Comparison of ENCODE assay signal across 8 mouse cellular contexts in genomic region chr19:10983146-10983545, GRCm38 (mm10). TPM values are rescaled to one million over a fixed set of nuclear protein-coding genes. Genes with fewer than 3 reads are reported as not detected.
DNase-seq lines count a peak whose midpoint lies in the region; ATAC-seq and TF ChIP-seq lines count a peak whose summit lies in the region.

No protein-coding gene starts in this region.

- no peak overlapping the region for H3K4me2 ChIP-seq in hindbrain, embryonic 16.5 days (ENCODE audit: low read length)
- H3K4me2 ChIP-seq in hindbrain, embryonic 12.5 days (replicated peaks) = peak overlapping the region; percentile 31
- 0 out of 2 replicates have a peak overlapping the region, but pooled peaks have one; percentile 8 for H3K4me2 ChIP-seq in liver, embryonic 13.5 days

- peaks cover 12% of the 10 kb centered on the region; the same call in 1 of the 2 replicates for H3K4me1 ChIP-seq in hindbrain, embryonic 10.5 days (replicated peaks)
- H3K4me1 ChIP-seq in hindbrain, embryonic 16.5 days (ENCODE audit: control insufficient read depth, insufficient read depth, low read depth, low read length) = no peaks in the 10 kb centered on the region
- peaks cover 4 to 18% of the 10 kb centered on the region in 2 experiments for H3K4me1 ChIP-seq in ES-E14 (ENCODE audit: control insufficient read depth in 2 of 2, insufficient read depth in 2 of 2, low read length in 2 of 2, poor library complexity in 1 of 2)
- peaks cover 4% of the 10 kb centered on the region for H3K4me1 ChIP-seq in hindbrain, embryonic 12.5 days
- H3K4me1 ChIP-seq in liver, embryonic 13.5 days (replicated peaks) = peaks cover 4% of the 10 kb centered on the region; the same call in 1 of the 2 replicates

- H3K36me3 ChIP-seq in hindbrain, embryonic 10.5 days = no peaks in the 10 kb centered on the region
- no peaks in the 10 kb centered on the region for H3K36me3 ChIP-seq in hindbrain, embryonic 16.5 days (ENCODE audit: control insufficient read depth, insufficient read depth, low read length)
- H3K36me3 ChIP-seq in ES-E14 (ENCODE audit: control insufficient read depth, insufficient read depth, low read length, poor library complexity, severe bottlenecking) = no peaks in the 10 kb centered on the region
- no peaks in the 10 kb centered on the region for H3K36me3 ChIP-seq in hindbrain, embryonic 12.5 days
- H3K36me3 ChIP-seq in liver, embryonic 13.5 days = no peaks in the 10 kb centered on the region

- H3K27ac ChIP-seq in hindbrain, embryonic 10.5 days = no peak overlapping the region
- H3K27ac ChIP-seq in hindbrain, embryonic 16.5 days (ENCODE audit: low read depth, low read length) = no peak overlapping the region
- H3K27ac ChIP-seq in ES-E14 (ENCODE audit: insufficient read depth, low read depth, low read length, poor library complexity, severe bottlenecking) = no peak overlapping the region
- no peak overlapping the region for H3K27ac ChIP-seq in hindbrain, embryonic 12.5 days
- no peak overlapping the region for H3K27ac ChIP-seq in liver, embryonic 13.5 days

- no peaks in the 10 kb centered on the region for H3K9me3 ChIP-seq in hindbrain, embryonic 10.5 days
- no peaks in the 10 kb centered on the region for H3K9me3 ChIP-seq in hindbrain, embryonic 16.5 days (ENCODE audit: control insufficient read depth, low read length)
- H3K9me3 ChIP-seq in ES-E14 (ENCODE audit: control insufficient read depth, insufficient read depth, low read depth, low read length) = no peaks in the 10 kb centered on the region
- no peaks in the 10 kb centered on the region for H3K9me3 ChIP-seq in hindbrain, embryonic 12.5 days (replicated peaks)
- H3K9me3 ChIP-seq in liver, embryonic 13.5 days (replicated peaks) = no peaks in the 10 kb centered on the region

- in situ Hi-C loops in ES-E14 (cut with MboI; ENCODE audit: low sequenced_read_pairs in 2 of 2, unreplicated experiment in 2 of 2) = no loop called here

- WGBS in hindbrain, embryonic 10.5 days = 26% methylated on average over 14 of the region's 14 CpGs
- 30% methylated on average over 13 of the region's 14 CpGs for whole genome bisulfite sequencing in hindbrain, embryonic 16.5 days
- 23% methylated on average over 14 of the region's 14 CpGs for WGBS in hindbrain, embryonic 12.5 days
- 18% methylated on average over 14 of the region's 14 CpGs for WGBS in liver, embryonic 13.5 days (ENCODE audit: insufficient replicate concordance)

- peak overlapping the region; percentile 30 for H3K4me3 ChIP-seq in hindbrain, embryonic 10.5 days
- no peak overlapping the region for H3K4me3 ChIP-seq in hindbrain, embryonic 16.5 days (ENCODE audit: low read length)
- H3K4me3 ChIP-seq in ES-E14 (ENCODE audit: insufficient read depth in 1 of 2, low read depth in 1 of 2, low read length in 2 of 2, poor library complexity in 1 of 2, severe bottlenecking in 1 of 2) = peak overlapping the region in 1 of 2 experiments; percentile 52; a peak in 2 of 4 replicates
- H3K4me3 ChIP-seq in hindbrain, embryonic 12.5 days = no peak overlapping the region
- no peak overlapping the region for H3K4me3 ChIP-seq in liver, embryonic 13.5 days (replicated peaks)

- no peaks in the 10 kb centered on the region for H3K27me3 ChIP-seq in hindbrain, embryonic 10.5 days (ENCODE audit: insufficient read depth, poor library complexity, severe bottlenecking)
- H3K27me3 ChIP-seq in hindbrain, embryonic 16.5 days (replicated peaks; ENCODE audit: control insufficient read depth, insufficient read depth, low read length) = no peaks in the 10 kb centered on the region
- H3K27me3 ChIP-seq in hindbrain, embryonic 12.5 days = 0 out of 2 replicates have a peak, but pooled peaks cover 3% of the 10 kb centered on the region
- H3K27me3 ChIP-seq in liver, embryonic 13.5 days = no peaks in the 10 kb centered on the region

- peak; percentile 45 for DNase-seq in hindbrain, embryonic 10.5 days (ENCODE audit: low spot score)
- DNase-seq in ES-E14 (ENCODE audit: low read depth, low spot score) = peak; percentile 39
- DNase-seq in embryo, embryonic 10.5 days (ENCODE audit: low spot score) = peak; percentile 56
- no peak for DNase-seq in liver, embryonic 13.5 days
- peak; percentile 17 for DNase-seq in retina, postnatal 7 days (ENCODE audit: low read depth, low spot score)
- no peak for DNase-seq in left cerebral cortex, postnatal 36 days (ENCODE audit: low spot score in 2 of 2)

- no peak overlapping the region for H3K9ac ChIP-seq in hindbrain, embryonic 16.5 days (ENCODE audit: low read depth, low read length)
- no peak overlapping the region for H3K9ac ChIP-seq in ES-E14 (ENCODE audit: insufficient read depth, low read depth, low read length, poor library complexity, severe bottlenecking)
- no peak overlapping the region for H3K9ac ChIP-seq in hindbrain, embryonic 12.5 days
- no peak overlapping the region for H3K9ac ChIP-seq in liver, embryonic 13.5 days

- no peak for ATAC-seq in hindbrain, embryonic 16.5 days
- ATAC-seq in hindbrain, embryonic 12.5 days (ENCODE audit: low FRiP score) = no peak
- no peak for ATAC-seq in liver, embryonic 13.5 days (ENCODE audit: low read depth)

- intact Hi-C loops in left cerebral cortex, postnatal 36 days (cut with DNase I) = no loop called here

TF ChIP-seq in ES-E14, 5 proteins besides CTCF, POLR2A, EP300 and RAD21:
- TF ChIP-seq MAFK (IDR thresholded peaks at IDR 0.05; ENCODE audit: insufficient read depth, low read depth, low read length) (no peak), HCFC1 (IDR thresholded peaks at IDR 0.05; ENCODE audit: borderline replicate concordance, insufficient read depth, low read length) (no peak), CHD2 (IDR thresholded peaks at IDR 0.05; ENCODE audit: low read depth, low read length) (no peak), ZNF384 (IDR thresholded peaks at IDR 0.05; ENCODE audit: low read depth, low read length) (no peak), ZC3H11A (IDR thresholded peaks at IDR 0.05; ENCODE audit: borderline replicate concordance, low read depth, low read length) (no peak)

RNA-seq across cellular contexts. Expression of gene Ms4a10, which starts 8.7 kb away (rescaled TPM):
- polyA plus RNA-seq in hindbrain, embryonic 10.5 days (2016; fragmentation: Nextera tagmentation; extraction: Ambion mirVana) = not detected in 2 replicates
- polyA plus RNA-seq in hindbrain, embryonic 16.5 days (2015; fragmentation: Nextera tagmentation; extraction: Ambion mirVana) = not detected in 2 replicates
- 6.2 and 8.3 TPM in 2 replicates for total RNA-seq in ES-E14 (2012; rRNA removed)
- polyA plus RNA-seq in hindbrain, embryonic 12.5 days (2016; fragmentation: Nextera tagmentation; extraction: Ambion mirVana) = not detected in 2 replicates
- polyA plus RNA-seq in liver, embryonic 13.5 days (2015; fragmentation: Nextera tagmentation; extraction: Ambion mirVana) = not detected in 2 replicates
- total RNA-seq in left cerebral cortex, postnatal 36 days (2021) = not detected

RNA-seq across cellular contexts. Expression of gene Ms4a15, which starts 9.9 kb away (rescaled TPM):
- not detected in 2 replicates for polyA plus RNA-seq in hindbrain, embryonic 10.5 days (2016; fragmentation: Nextera tagmentation; extraction: Ambion mirVana)
- polyA plus RNA-seq in hindbrain, embryonic 16.5 days (2015; fragmentation: Nextera tagmentation; extraction: Ambion mirVana) = not detected in 2 replicates
- total RNA-seq in ES-E14 (2012; rRNA removed) = 0.32 TPM in 1 of 2 replicates, not detected in the other
- polyA plus RNA-seq in hindbrain, embryonic 12.5 days (2016; fragmentation: Nextera tagmentation; extraction: Ambion mirVana) = not detected in 2 replicates
- polyA plus RNA-seq in liver, embryonic 13.5 days (2015; fragmentation: Nextera tagmentation; extraction: Ambion mirVana) = not detected in 2 replicates
- total RNA-seq in left cerebral cortex, postnatal 36 days (2021) = under 1 TPM in 1 of 2 experiments, not detected in 1; 0.39 TPM

RNA-seq across cellular contexts. Expression of gene Ccdc86, which starts 34.1 kb away (rescaled TPM):
- polyA plus RNA-seq in hindbrain, embryonic 10.5 days (2016; fragmentation: Nextera tagmentation; extraction: Ambion mirVana) = 31.7 and 38.5 TPM in 2 replicates
- 12.9 and 14.8 TPM in 2 replicates for polyA plus RNA-seq in hindbrain, embryonic 16.5 days (2015; fragmentation: Nextera tagmentation; extraction: Ambion mirVana)
- total RNA-seq in ES-E14 (2012; rRNA removed) = 25.7 and 29.1 TPM in 2 replicates
- polyA plus RNA-seq in hindbrain, embryonic 12.5 days (2016; fragmentation: Nextera tagmentation; extraction: Ambion mirVana) = 21.5 and 21.7 TPM in 2 replicates
- 23.4 and 25.3 TPM in 2 replicates for polyA plus RNA-seq in liver, embryonic 13.5 days (2015; fragmentation: Nextera tagmentation; extraction: Ambion mirVana)
- 1 to 10 TPM; 8.2 to 9.1 TPM for total RNA-seq in left cerebral cortex, postnatal 36 days (2021)

RNA-seq across cellular contexts. Expression of gene Ms4a18, which starts 34.7 kb away (rescaled TPM):
- polyA plus RNA-seq in hindbrain, embryonic 10.5 days (2016; fragmentation: Nextera tagmentation; extraction: Ambion mirVana) = not detected in 2 replicates
- not detected in 2 replicates for polyA plus RNA-seq in hindbrain, embryonic 16.5 days (2015; fragmentation: Nextera tagmentation; extraction: Ambion mirVana)
- not detected in 2 replicates for total RNA-seq in ES-E14 (2012; rRNA removed)
- polyA plus RNA-seq in hindbrain, embryonic 12.5 days (2016; fragmentation: Nextera tagmentation; extraction: Ambion mirVana) = not detected in 2 replicates
- polyA plus RNA-seq in liver, embryonic 13.5 days (2015; fragmentation: Nextera tagmentation; extraction: Ambion mirVana) = not detected in 2 replicates
- total RNA-seq in left cerebral cortex, postnatal 36 days (2021) = not detected

RNA-seq across cellular contexts. Expression of gene Ptgdr2, which starts 46.2 kb away (rescaled TPM):
- not detected in 2 replicates for polyA plus RNA-seq in hindbrain, embryonic 10.5 days (2016; fragmentation: Nextera tagmentation; extraction: Ambion mirVana)
- 0.19 and 0.20 TPM in 2 replicates for polyA plus RNA-seq in hindbrain, embryonic 16.5 days (2015; fragmentation: Nextera tagmentation; extraction: Ambion mirVana)
- total RNA-seq in ES-E14 (2012; rRNA removed) = 0.67 and 1.1 TPM in 2 replicates
- polyA plus RNA-seq in hindbrain, embryonic 12.5 days (2016; fragmentation: Nextera tagmentation; extraction: Ambion mirVana) = 0.09 and 0.10 TPM in 2 replicates
- polyA plus RNA-seq in liver, embryonic 13.5 days (2015; fragmentation: Nextera tagmentation; extraction: Ambion mirVana) = not detected in 2 replicates
- total RNA-seq in left cerebral cortex, postnatal 36 days (2021) = under 1 TPM in 1 of 2 experiments, not detected in 1; 0.20 TPM

Comparison
In these comparisons a context has a peak if more than half of its experiments do, and no peak if none do; other contexts are left out.
1. DNase-seq: peak in hindbrain, embryonic 10.5 days (single experiment), ES-E14 (single experiment), embryo, embryonic 10.5 days (single experiment) and retina, postnatal 7 days (single experiment); none in liver, embryonic 13.5 days (single experiment) and left cerebral cortex, postnatal 36 days (0 of 2).